18 mouse cellular contexts compared by ENCODE assay signal in the genomic region with DNA sequence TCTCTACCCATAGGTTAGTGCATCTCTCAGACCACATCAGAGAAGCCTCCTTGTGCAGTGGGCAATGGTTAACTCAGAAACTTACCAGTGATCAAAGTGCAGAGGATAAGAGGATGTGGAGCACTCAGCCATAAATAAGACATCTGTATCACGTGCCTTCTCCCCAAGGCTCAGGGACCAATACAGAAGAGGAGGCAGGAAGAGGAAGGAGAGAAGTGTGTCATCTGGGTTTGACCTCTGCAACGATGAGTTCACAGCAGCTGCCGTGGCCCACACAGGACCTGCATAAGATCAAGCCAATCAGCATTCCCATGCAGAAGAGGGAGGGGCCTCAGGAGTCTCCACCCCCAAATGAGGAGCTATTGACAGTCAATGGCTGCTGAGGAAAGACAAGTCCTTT.
DNase-seq lines count a peak whose midpoint lies in the region; ATAC-seq lines count a peak whose summit lies in the region.
"Had no signal": no experiment of that assay in that cellular context is flagged by ENCODE, and none has a peak within 500 bp of the region (broad histone marks: within the 10 kb centered on the region; RNA-seq: fewer than 3 reads in every experiment).

No protein-coding gene starts in this region.

- H3K9ac ChIP-seq in intestine, embryonic 14.5 days (ENCODE audit: low read length), result no peak overlapping the region
- H3K9ac ChIP-seq in kidney, embryonic 14.5 days (ENCODE audit: low read depth, low read length), result no peak overlapping the region
- H3K9ac ChIP-seq: lung, embryonic 14.5 days; midbrain, embryonic 15.5 days had no signal

- no peaks in the 10 kb centered on the region for H3K4me1 ChIP-seq in intestine, embryonic 14.5 days (replicated peaks; ENCODE audit: control insufficient read depth, insufficient read depth, low read length)
- peaks cover 8% of the 10 kb centered on the region for H3K4me1 ChIP-seq in kidney, embryonic 14.5 days (ENCODE audit: control insufficient read depth, insufficient read depth, low read length)
- peaks cover 42% of the 10 kb centered on the region for H3K4me1 ChIP-seq in limb, embryonic 10.5 days
- H3K4me1 ChIP-seq: midbrain, embryonic 15.5 days had no signal

- no peak for ATAC-seq in intestine, embryonic 14.5 days (replicated peaks; ENCODE audit: low FRiP score, low TSS enrichment, low read depth)
- peak; percentile 56 for ATAC-seq in kidney, embryonic 14.5 days (ENCODE audit: low FRiP score, low TSS enrichment)
- ATAC-seq: activated CD4-positive, CD25-positive, alpha-beta regulatory T cell, adult 4 months; forebrain, embryonic 14.5 days; midbrain, embryonic 15.5 days had no signal

- no peaks in the 10 kb centered on the region for H3K27me3 ChIP-seq in intestine, embryonic 14.5 days (replicated peaks; ENCODE audit: control insufficient read depth, insufficient read depth, low read length)
- no peaks in the 10 kb centered on the region for H3K27me3 ChIP-seq in kidney, embryonic 14.5 days (ENCODE audit: control insufficient read depth, insufficient read depth, low read length)
- no peaks in the 10 kb centered on the region for H3K27me3 ChIP-seq in limb, embryonic 10.5 days (ENCODE audit: low read depth, poor library complexity, severe bottlenecking)
- H3K27me3 ChIP-seq: midbrain, embryonic 15.5 days had no signal

- WGBS in intestine, embryonic 14.5 days, result 39% methylated on average over 3 of the region's 3 CpGs
- 20% methylated on average over 3 of the region's 3 CpGs for WGBS in kidney, embryonic 14.5 days
- 54% methylated on average over 3 of the region's 3 CpGs for WGBS in limb, embryonic 10.5 days

- no peak overlapping the region for H3K4me2 ChIP-seq in intestine, embryonic 14.5 days (ENCODE audit: low read length)
- no peak overlapping the region for H3K4me2 ChIP-seq in kidney, embryonic 14.5 days (replicated peaks; ENCODE audit: low read depth, low read length)
- H3K4me2 ChIP-seq: liver, embryonic 11.5 days; lung, embryonic 14.5 days; midbrain, embryonic 15.5 days had no signal

- no peak overlapping the region for H3K4me3 ChIP-seq in intestine, embryonic 14.5 days (ENCODE audit: low read depth, low read length)
- no peak overlapping the region for H3K4me3 ChIP-seq in kidney, embryonic 14.5 days (ENCODE audit: low read length)
- no peak overlapping the region for H3K4me3 ChIP-seq in limb, embryonic 10.5 days
- H3K4me3 ChIP-seq: heart, adult 2 months; midbrain, embryonic 15.5 days had no signal

- H3K9me3 ChIP-seq in intestine, embryonic 14.5 days (ENCODE audit: control insufficient read depth, low read length), result no peaks in the 10 kb centered on the region
- H3K9me3 ChIP-seq in kidney, embryonic 14.5 days (ENCODE audit: control insufficient read depth, low read length), result no peaks in the 10 kb centered on the region
- no peaks in the 10 kb centered on the region for H3K9me3 ChIP-seq in limb, embryonic 10.5 days (replicated peaks)
- H3K9me3 ChIP-seq: midbrain, embryonic 15.5 days had no signal

- peak; percentile 40 for DNase-seq in testis, postnatal 10 days (ENCODE audit: low spot score)
- no peak for DNase-seq in testis, postnatal 14 days (ENCODE audit: low spot score)
- DNase-seq in intestine, embryonic 14.5 days (ENCODE audit: low spot score), result peak; percentile 48
- DNase-seq in limb, embryonic 10.5 days (ENCODE audit: low spot score), result peak; percentile 27
- DNase-seq in layer of hippocampus, postnatal 25 days (ENCODE audit: extremely low spot score in 1 of 2, low spot score in 1 of 2), result no peak
- DNase-seq in MN1 (ENCODE audit: low spot score), result no peak
- no peak for DNase-seq in heart, postnatal 10 days
- DNase-seq: adrenal gland, postnatal 25 days; cerebellum, adult 9-11 months; embryo, embryonic 11 days; lung, embryonic 14.5 days; right cerebral cortex, postnatal 25 days had no signal

- intact Hi-C loops in heart, postnatal 10 days (cut with DNase I), result no loop called here

- no peaks in the 10 kb centered on the region for H3K36me3 ChIP-seq in intestine, embryonic 14.5 days (ENCODE audit: control insufficient read depth, insufficient read depth, low read length)
- no peaks in the 10 kb centered on the region for H3K36me3 ChIP-seq in kidney, embryonic 14.5 days (ENCODE audit: control insufficient read depth, insufficient read depth, low read length)
- no peaks in the 10 kb centered on the region for H3K36me3 ChIP-seq in limb, embryonic 10.5 days
- H3K36me3 ChIP-seq: midbrain, embryonic 15.5 days had no signal

- H3K27ac ChIP-seq in intestine, embryonic 14.5 days (ENCODE audit: low read depth), result no peak overlapping the region
- H3K27ac ChIP-seq in kidney, embryonic 14.5 days (ENCODE audit: low read depth, low read length), result no peak overlapping the region
- H3K27ac ChIP-seq in limb, embryonic 10.5 days, result peak overlapping the region; percentile 50; the same call in 1 of the 2 replicates
- H3K27ac ChIP-seq: heart, adult 2 months; midbrain, embryonic 15.5 days had no signal

Comparison
In these comparisons a context has a peak if more than half of its experiments do, and no peak if none do; other contexts are left out.
1. DNase-seq: peak in testis, postnatal 10 days (single experiment), intestine, embryonic 14.5 days (single experiment) and limb, embryonic 10.5 days (single experiment); none in testis, postnatal 14 days (single experiment), layer of hippocampus, postnatal 25 days (0 of 2), MN1 (single experiment) and heart, postnatal 10 days (0 of 2).